Mouse (Mus musculus) urinary bladder, postnatal 4 days (tissue): ENCODE results near the gene Aip.
A peak's percentile ranks its signal among the peaks of the same experiment; 100 is the strongest.

Experiments used
- DNase-seq, 2 experiments: peaks; one replicate each; pipeline ENCODE4 v3.0.0; 2021 to 2022; ENCODE audit warnings: low spot score in 2 of 2

Aip gene

DNA sequence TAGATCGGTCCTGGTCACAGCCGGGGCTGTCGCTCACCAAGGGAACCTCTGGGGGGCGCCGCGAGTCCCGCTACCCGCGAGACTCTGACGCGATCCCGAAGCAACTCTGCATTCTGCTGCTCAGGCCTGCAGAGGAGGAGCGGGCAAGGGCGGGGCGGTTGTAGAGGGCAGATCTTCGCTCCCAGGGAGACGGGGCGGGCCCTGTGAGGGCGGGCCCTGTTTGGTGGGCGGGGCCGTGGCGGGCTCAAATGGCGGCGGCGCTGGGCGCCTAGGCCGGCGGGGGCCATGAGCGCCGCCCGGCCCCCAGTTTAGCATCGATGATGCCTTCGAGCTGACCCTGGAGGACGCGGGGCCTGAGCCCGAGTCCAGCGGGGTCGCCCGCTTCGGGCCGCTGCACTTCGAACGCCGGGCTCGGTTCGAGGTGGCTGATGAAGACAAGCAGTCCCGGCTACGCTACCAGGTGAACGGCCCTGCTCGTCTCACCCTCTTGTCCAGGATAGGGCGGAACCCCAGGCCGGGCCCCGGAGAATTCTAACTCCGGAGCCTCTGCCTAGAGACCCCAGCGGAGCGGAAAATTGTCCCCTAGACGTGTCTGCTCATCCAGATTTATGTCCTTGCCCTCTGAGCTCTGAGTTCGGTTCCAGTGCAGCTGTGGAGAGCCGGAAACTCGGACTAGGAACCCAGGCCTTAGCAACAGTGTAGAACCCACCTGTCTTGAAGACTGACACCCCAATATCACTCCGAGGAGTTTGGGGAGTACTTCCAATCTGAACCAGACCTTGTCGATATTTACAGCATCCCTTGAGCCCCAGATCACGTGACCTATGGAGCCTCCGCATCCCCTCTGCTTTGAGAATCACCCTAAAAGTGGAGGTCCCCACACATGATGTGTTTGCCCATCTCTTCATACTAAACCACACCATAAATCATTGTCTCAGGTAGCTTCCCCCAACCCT is at the start of gene Aip:
Gene Aip (minus strand): TSS at position 118 of the 956 bp plus-strand sequence.
- peak; percentile 98 to 99 for DNase-seq

GRCm38 (mm10) chr19:4172925-4173324 is 47.3 kb upstream of the Aip start:
- no peak for DNase-seq

DNA sequence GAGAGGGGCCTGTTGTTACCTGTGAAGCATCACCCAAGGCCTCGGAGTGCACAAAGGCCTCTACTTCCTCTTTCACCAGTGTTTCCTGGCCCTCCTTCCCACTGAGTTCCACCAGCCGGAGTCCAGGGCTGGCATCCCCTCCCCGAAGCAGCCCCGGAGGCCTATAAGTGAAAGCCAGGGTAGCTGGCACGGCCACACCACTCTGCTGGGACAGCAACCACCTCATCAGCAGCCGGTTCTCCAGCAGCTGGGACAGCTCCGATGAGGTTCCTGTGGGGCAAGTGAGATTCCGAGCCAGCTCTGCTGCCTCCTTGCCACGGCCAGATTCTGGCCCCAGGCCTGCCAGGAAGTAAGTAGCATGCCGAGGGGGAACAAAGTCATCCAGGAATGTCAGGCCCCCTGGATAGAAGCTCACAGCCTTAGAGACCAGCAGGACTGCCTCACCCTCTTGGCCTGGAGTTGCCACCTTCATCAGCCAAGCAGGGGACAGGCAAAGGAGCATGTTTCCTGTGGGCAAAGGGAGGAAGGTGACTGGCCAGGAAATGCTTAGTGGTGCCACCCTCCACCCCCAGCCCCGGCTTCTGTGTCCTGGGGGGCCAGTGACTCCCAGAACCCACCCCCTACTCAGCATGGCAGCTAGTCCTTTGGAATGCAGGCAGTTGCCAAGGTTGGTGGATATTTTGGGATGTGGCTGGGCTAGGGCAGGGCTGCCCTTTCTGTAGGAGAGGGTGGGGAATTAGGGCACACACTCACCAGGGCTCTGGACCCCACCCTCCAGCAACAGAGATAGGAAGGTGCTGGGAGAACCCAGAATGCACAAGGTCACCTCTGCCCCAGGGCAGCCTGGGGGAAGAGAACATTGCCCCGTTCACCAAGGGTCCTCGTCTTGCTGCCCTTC is 46.0 kb upstream of the Aip start:
- DNase-seq: no peak

DNA sequence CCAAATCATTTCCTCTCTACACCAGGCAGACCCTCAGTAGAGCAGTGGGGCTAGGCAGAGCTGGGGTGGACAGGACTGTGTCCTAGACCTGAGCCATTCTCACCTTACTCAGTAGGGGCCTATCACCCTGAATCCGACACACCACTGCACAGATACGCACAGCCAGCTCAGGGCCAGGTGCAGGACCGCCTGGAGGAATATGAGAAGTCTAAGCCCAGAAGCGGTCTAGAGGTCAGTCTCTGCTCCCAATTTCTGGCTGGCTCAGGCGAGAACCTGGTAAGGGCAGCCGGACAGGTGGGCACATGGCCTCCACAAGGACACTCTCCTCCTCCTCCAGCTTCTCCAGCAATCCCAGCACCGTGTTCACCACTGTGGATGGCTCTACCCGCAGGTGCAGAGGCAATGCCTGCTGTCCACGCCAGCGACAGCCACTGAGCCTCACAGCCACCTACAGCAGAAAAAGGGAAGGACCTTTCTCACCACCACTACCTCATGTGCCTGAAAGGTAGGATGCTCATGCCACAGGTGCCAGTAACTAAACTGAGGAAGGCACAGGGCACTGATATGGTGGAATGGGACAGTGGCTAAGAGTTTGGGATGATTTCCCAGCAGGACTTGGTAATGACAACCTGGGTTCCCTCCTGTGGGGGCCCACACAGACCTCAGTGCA is 45.2 kb upstream of the Aip start:
- no peak for DNase-seq

DNA sequence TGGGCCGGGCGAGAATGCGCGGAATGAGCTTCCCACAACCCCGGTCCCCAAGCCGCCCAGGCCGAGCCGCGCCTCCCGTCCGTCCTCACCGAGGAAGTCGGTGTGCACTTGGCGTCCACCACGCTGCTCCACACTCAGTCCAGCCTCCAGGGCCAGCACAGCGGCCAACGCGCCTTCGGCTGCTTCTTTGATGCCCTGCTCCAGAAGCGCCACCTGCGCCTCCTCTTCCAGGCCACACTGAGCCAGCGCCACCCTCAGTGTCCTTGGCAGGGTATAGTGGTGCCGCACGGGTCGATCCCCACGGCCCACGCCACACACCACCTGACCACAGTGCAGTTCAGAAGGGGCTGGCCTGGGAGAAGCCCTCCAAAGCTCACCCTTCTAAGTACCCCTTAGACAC is 44.2 kb upstream of the Aip start:
- DNase-seq: no peak

- DNase-seq: peak; percentile 99 to 100
Measured at GRCm38 (mm10) chr19:4169378-4169784, 43.7 kb upstream of the Aip start.

DNA sequence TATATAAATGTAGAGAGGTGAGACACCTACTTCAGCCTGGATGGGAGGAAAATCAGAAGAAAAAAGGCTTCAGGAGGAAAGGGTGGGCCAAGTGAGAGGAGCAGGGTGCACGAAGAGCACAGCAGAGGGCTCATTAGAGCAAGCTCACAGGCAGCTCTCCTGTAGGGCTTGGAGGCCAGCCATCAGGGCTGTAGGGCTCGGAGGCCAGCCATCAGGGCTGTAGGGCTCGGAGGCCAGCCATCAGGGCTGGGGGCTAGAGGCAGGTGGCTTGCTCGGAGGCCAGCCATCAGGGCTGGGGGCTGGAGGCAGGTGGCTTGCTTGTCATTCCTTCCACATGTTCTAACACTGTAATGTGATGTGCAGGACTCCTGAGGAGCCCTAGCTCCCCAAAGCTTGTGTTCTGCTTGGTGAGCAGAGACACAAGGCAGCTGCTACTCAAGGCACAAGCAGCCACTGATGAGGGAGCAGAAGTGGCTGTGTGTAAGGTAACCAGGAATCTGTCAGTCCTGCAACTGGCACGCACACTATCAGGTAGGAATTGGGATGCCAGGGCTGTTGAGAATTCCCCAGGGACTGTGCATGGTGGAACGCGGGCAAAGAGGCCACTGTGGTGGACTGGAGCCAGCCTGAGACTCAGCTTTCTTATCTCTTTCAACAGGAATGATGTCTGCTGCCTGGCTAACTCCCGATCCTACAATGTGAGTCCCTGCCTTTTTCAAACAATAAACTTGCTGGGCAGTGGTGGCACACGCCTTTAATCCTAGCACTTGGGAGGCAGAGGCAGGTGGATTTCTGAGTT is 41.2 kb upstream of the Aip start:
- no peak for DNase-seq

DNA sequence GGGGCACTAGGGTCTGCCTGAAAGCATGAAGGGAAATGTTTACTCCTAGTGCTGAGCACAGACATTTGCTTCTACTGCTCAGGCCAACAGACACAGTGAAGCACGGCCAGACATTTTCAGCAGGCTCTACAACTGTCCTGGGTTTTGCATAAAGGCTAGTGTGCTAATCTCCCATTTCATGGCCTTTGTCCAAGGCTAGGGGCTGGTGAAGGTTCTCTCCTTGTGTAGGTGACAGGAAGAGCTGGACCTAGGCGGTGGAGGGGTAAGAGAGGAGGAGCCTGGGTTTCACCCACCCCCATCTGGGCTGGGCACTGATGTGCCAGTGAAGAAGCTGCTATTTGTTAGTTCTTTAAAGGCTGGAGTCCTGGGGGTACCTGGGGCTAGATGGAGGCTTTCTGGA is 39.1 kb upstream of the Aip start:
- no peak for DNase-seq

DNA sequence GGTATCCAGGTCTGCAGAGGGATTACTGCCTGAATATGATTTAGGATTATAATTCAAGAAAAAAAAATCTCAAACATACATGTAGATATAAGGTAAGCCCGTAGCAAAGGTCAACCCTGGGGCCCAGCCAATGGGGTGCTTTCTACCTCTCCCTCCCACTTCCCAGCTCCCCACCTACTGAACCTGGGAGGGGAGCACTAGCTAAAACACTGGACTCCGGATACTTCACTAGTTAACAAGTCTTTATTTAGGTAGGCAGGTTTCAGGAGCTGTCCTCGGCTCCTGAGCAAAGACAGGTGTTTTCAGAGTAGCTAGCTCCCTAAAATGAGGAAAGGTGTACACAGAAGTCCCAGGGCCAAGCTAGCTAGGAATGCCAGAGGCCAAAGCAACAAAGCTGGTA is 38.4 kb upstream of the Aip start:
- no peak for DNase-seq

GRCm38 (mm10) chr19:4163543-4163887 is 37.9 kb upstream of the Aip start:
- no peak for DNase-seq

DNA sequence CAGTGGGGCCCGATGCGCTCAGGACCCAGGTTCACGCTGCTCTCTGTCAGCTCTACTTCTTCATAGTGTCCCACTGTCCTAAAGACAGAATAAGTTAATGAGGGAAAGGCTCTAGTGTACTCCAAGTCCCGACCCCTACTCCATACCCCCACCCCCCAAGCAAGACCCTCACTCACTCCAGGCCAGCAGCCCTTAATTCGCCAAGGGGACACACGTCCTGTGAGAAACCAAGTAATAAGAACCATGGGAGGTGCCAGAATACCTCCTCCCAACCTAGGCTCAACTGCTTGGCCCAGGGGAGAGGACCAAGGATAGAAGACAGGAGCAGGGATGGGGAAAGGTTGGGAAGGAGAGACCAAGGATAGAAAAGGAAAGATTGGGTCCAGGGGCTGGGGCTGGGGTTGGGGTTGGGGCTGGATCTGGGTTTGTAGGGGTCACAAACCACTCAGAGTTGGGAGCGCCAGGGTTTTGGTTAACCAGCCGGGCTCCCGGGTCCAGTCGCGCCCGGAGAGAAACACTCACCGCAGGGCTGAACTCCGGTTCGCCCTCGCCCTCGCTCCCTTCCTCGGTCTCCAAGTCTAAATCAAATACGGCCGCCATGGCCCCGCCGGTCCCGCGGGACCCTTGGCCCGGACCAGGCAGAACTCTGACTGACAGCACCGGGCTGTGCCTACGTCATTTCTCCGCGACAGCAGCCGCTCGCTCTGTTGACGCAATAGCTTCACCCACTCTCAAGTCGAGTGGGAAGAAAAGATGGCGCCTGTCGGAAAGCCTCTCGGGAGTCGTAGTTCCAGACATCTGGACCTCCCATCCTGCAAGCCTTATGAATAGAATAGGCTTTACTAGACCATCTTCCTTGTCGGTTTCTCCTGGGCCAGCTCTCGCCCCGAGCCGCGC is 37.2 kb upstream of the Aip start, which contains the start of gene Rps6kb2:
Gene Rps6kb2 (minus strand): TSS at position 709 of the 897 bp plus-strand sequence.
- DNase-seq: peak; percentile 91 to 96

DNA sequence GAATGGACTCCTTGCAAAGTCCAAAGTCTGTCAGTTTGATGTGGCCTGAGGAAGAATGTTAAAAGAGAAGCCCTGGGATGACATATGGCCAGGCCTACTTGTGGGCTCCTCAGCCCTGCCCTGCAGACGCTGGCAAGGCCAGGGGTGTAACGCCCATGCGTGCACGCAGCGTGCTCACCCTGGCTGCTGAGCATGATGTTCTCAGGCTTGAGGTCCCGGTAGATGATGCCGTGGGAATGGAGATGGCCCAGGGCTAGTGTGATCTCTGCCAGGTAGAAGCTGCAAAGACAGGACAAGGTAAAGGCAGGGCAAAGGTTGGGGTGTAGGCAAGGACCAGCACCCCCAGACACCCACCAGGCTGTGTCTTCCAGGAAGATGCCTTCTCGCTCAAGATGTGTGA is 33.4 kb upstream of the Aip start:
- no peak for DNase-seq

GRCm38 (mm10) chr19:4156771-4157170 is 31.1 kb upstream of the Aip start:
- DNase-seq: no peak

DNA sequence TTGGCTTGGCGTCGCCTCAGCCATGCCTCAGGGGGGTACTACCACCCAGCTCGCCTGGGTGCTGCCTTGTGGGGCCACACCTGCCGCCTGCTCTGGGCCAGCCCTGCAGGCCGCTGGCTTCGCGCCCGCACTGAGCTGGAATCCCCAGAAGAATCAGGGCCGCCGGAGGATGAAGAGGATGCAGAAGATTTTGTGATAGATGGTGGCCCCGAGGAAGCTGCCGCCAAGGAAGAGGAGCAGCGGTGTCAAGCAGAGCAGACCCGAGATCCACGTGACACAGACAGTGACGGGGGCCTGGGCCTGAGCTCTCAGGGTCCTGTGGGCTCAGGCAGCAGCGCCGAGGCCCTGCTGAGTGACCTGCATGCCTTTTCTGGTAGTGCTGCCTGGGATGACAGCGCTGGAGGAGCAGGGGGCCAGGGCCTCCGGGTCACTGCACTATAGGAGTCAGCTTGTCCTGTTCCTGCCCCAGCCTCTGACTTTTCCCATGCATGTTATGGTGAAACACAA is 30.5 kb upstream of the Aip start:
- DNase-seq: no peak

GRCm38 (mm10) chr19:4155223-4156072 is 29.8 kb upstream of the Aip start:
- no peak for DNase-seq

DNA sequence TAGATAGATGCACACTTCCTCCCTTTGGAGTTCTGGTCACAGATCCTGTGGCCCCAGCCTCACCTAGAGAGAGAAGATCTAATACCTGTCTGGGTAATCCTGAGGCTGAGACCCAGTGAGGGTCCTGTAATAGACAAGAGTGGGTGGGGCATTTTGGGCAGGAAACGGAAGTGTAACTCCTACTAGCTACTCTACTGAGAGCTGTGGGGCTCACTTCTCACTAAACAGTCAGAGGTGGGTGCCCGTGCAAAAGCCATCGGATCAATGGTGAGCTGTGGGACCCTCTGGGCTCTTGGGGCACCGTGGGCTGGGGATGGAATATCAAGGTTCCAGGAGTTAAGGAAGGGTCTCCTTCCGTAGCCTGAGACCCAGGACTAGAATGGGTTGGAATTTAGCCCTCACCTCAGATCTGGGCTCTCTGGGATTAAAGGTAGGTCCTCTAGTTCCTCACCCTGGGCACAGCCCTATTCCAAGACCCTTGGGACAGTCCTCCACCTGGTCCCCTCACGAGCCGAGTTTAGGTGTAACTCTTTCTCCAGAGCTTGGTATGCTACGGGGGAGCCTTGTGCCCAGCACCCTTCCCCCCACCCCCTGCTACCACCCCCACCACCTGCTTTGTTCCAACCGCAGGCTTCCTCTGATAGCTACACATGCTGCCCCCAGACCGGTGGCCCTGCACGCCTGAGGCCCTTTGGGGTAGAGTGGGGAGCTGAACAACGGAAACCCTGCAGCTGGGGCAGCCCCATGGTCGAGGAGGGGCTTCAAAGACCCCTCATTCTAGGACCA is 29.0 kb upstream of the Aip start:
- no peak for DNase-seq

DNA sequence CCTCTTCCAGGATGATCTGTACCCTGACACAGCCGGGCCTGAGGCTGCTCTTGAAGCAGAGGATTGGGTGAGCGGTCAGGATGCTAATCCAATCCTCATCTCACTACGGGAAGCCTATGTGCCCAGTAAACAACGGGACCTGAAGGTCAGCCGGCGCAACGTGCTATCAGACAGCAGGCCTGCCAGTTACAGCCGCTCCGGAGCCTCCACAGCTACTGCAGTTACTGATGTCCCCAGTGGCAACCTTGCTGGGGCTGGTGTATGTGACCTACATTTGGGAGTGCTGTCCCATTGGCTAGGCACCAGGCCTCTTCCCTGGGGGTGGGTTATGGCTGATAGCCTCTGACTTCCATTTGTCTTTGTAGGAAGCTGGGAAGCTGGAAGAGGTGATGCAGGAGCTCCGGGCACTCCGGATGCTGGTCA is 27.6 kb upstream of the Aip start, which contains the start of gene Ptprcap:
Gene Ptprcap (plus strand): TSS at position 373 of the 423 bp plus-strand sequence.
- DNase-seq: no peak
